Mouse (Mus musculus): Measurements from ENCODE around the gene Papss1. TPM values are rescaled to one million over a fixed set of nuclear protein-coding genes. Genes with fewer than 3 reads are reported as not detected.

Gene Papss1
- polyA plus RNA-seq, 1 experiment from 2014 or later, result 8.9 TPM

DNA sequence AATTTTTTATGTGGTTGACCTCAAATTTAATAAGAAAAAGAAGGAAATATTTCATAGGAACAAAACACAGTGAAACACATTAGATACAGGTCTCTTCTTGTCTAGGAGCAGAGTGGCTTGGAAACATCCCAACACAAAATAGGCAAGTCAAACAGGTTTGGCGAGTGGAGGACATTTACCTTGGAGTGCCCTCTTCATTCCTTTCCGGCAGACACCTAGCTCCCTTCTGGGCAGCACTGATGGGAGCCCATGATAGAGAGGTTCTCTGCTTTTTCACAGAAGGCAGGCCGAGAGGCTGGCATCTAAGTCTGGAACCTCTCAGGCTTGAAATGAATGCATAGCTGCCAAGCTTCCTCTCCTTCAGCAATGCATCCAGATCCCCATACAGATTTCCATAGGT, 9.0 kb downstream of the Papss1 start:
- H3K9me3 ChIP-seq (replicated peaks; ENCODE audit: control insufficient read depth, low read length), result no peaks in the 10 kb centered on the region
- 56% methylated on average over 3 of the region's 3 CpGs for WGBS (ENCODE audit: insufficient replicate concordance)
- H3K36me3 ChIP-seq (ENCODE audit: control insufficient read depth, insufficient read depth), result no peaks in the 10 kb centered on the region
- H3K9ac ChIP-seq (ENCODE audit: low read depth, low read length), result no peak overlapping the region
- no peaks in the 10 kb centered on the region for H3K4me1 ChIP-seq (ENCODE audit: control insufficient read depth, low read depth, low read length)
- ATAC-seq (ENCODE audit: low read depth), result no peak
- H3K4me3 ChIP-seq (ENCODE audit: low read depth, low read length), result no peak overlapping the region
- no peaks in the 10 kb centered on the region for H3K27me3 ChIP-seq (ENCODE audit: control insufficient read depth, insufficient read depth, low read depth, low read length)
- no peak overlapping the region for H3K4me2 ChIP-seq (ENCODE audit: low read depth, low read length)
- no peak overlapping the region for H3K27ac ChIP-seq (ENCODE audit: low read length)

DNA sequence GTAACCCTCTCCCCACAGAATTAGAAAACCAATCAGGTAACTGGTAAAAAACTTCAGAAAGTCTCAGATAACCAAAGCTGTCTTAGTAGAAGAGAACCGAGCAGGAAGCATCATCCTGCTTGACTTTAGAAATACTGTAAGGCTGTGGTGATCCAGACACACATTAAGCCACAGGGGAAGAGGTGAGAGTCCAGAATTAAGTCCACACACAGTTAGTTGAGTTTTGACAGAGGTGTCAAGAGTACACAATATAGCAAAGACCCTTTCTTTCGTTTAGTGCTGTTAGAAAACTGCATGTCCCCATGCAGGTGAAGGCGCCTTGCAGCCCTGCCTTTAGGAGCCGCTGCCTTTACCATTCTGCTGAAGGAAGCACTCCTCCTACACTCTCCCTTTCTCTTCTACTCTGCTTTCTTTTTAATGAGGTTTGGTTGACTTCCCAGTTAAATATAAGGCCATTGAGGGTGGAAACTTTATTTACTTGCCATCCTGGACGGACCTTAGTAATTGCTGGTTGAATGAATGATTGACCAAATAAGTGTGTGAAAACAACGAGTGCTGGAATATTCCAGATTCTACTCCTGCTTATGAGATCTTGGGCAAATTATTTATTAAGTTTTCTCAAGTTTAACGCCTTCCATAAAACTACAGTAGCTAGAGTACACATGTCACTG, 14.0 kb downstream of the Papss1 start:
- no peak overlapping the region for H3K27ac ChIP-seq (ENCODE audit: low read length)
- no peaks in the 10 kb centered on the region for H3K27me3 ChIP-seq (ENCODE audit: control insufficient read depth, insufficient read depth, low read depth, low read length)
- no peaks in the 10 kb centered on the region for H3K36me3 ChIP-seq (ENCODE audit: control insufficient read depth, insufficient read depth)
- WGBS (ENCODE audit: insufficient replicate concordance), result 67% methylated on average over 7 of the region's 7 CpGs
- H3K4me3 ChIP-seq (ENCODE audit: low read depth, low read length), result no peak overlapping the region
- H3K4me2 ChIP-seq (ENCODE audit: low read depth, low read length), result no peak overlapping the region
- no peaks in the 10 kb centered on the region for H3K4me1 ChIP-seq (ENCODE audit: control insufficient read depth, low read depth, low read length)
- ATAC-seq (ENCODE audit: low read depth), result no peak
- H3K9ac ChIP-seq (ENCODE audit: low read depth, low read length), result no peak overlapping the region
- no peaks in the 10 kb centered on the region for H3K9me3 ChIP-seq (replicated peaks; ENCODE audit: control insufficient read depth, low read length)

DNA sequence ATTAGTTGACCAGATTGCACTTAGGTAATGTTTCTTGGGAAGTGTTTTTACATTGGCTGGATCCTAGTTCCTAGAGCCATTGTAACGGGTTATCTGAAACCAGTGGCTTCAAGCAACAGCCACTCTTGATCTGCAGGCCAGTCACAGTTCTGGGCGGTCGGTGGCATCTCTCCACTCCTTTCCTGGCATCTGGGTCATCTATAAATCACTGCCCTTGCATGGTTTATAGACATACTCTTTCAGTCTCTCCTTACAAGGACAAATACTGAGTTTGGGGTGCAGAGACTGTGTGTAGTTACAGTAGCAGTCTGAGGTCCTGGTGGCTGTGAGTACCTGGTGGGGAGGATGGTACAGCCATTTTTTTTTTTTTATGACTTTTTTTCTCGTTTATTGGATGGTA, 15.5 kb downstream of the Papss1 start:
- Histone ChIP-seq H3K9me3 (replicated peaks; ENCODE audit: control insufficient read depth, low read length) (no peaks in the 10 kb centered on the region), H3K27ac (ENCODE audit: low read length) (no peak overlapping the region), H3K9ac (ENCODE audit: low read depth, low read length) (no peak overlapping the region), H3K4me3 (ENCODE audit: low read depth, low read length) (no peak overlapping the region), H3K4me2 (ENCODE audit: low read depth, low read length) (no peak overlapping the region), H3K27me3 (ENCODE audit: control insufficient read depth, insufficient read depth, low read depth, low read length) (no peaks in the 10 kb centered on the region), H3K4me1 (ENCODE audit: control insufficient read depth, low read depth, low read length) (no peaks in the 10 kb centered on the region), H3K36me3 (ENCODE audit: control insufficient read depth, insufficient read depth) (no peaks in the 10 kb centered on the region)
- ATAC-seq (ENCODE audit: low read depth), result no peak
- WGBS (ENCODE audit: insufficient replicate concordance), result 69% methylated on average over 4 of the region's 4 CpGs

DNA sequence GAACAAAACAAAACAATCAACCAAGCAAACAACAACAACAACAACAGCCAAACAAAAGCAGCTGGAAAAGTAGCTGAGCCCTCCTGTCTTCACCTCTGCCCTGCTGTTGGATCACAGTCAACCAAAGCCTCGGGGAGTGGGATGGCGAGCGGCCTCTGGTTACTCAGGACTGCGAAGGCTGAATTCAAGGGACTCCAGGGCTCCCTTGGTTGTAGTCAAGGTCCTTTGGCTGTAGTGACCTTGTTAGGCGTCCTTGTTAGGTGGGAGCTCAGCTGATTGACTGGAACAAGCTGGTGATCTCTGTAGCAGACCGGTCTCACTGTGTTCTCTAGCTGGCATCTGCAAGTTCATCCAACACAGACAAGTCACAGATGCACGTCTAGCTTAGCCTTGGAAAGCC, 16.5 kb downstream of the Papss1 start:
- no peaks in the 10 kb centered on the region for H3K9me3 ChIP-seq (replicated peaks; ENCODE audit: control insufficient read depth, low read length)
- 80% methylated on average over 7 of the region's 7 CpGs for WGBS (ENCODE audit: insufficient replicate concordance)
- H3K4me1 ChIP-seq (ENCODE audit: control insufficient read depth, low read depth, low read length), result no peaks in the 10 kb centered on the region
- no peaks in the 10 kb centered on the region; the same call in 1 of the 2 replicates for H3K36me3 ChIP-seq (ENCODE audit: control insufficient read depth, insufficient read depth)
- no peak for ATAC-seq (ENCODE audit: low read depth)
- H3K9ac ChIP-seq (ENCODE audit: low read depth, low read length), result no peak overlapping the region
- no peak overlapping the region for H3K4me2 ChIP-seq (ENCODE audit: low read depth, low read length)
- H3K27ac ChIP-seq (ENCODE audit: low read length), result no peak overlapping the region
- H3K4me3 ChIP-seq (ENCODE audit: low read depth, low read length), result no peak overlapping the region
- H3K27me3 ChIP-seq (ENCODE audit: control insufficient read depth, insufficient read depth, low read depth, low read length), result no peaks in the 10 kb centered on the region

DNA sequence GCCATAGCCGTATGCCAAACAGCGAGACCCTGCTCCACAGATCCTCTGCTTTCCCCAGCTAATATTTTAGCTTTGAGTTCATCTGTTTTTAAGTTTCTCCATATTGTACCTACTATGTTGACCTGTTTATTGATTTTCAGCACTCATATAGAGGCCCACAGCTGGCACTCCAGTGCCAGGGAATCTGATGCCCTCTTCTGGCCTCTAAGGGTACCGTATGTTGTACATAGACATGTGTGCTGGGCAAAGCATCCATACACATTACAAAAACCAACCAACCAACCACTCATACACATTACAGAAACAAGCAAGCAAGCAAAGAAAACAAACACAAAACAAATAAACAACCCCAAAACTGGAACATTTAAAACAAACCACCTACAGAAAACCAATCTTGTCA, 22.2 kb downstream of the Papss1 start:
- no peak for ATAC-seq (ENCODE audit: low read depth)
- no peak overlapping the region for H3K27ac ChIP-seq (ENCODE audit: low read length)
- 85% methylated on average over 3 of the region's 3 CpGs for WGBS (ENCODE audit: insufficient replicate concordance)
- no peak overlapping the region for H3K4me2 ChIP-seq (ENCODE audit: low read depth, low read length)
- no peak overlapping the region for H3K9ac ChIP-seq (ENCODE audit: low read depth, low read length)
- H3K27me3 ChIP-seq (ENCODE audit: control insufficient read depth, insufficient read depth, low read depth, low read length), result no peaks in the 10 kb centered on the region
- no peak overlapping the region for H3K4me3 ChIP-seq (ENCODE audit: low read depth, low read length)
- no peaks in the 10 kb centered on the region for H3K4me1 ChIP-seq (ENCODE audit: control insufficient read depth, low read depth, low read length)
- no peaks in the 10 kb centered on the region; the same call in 1 of the 2 replicates for H3K36me3 ChIP-seq (ENCODE audit: control insufficient read depth, insufficient read depth)
- no peaks in the 10 kb centered on the region for H3K9me3 ChIP-seq (replicated peaks; ENCODE audit: control insufficient read depth, low read length)

DNA sequence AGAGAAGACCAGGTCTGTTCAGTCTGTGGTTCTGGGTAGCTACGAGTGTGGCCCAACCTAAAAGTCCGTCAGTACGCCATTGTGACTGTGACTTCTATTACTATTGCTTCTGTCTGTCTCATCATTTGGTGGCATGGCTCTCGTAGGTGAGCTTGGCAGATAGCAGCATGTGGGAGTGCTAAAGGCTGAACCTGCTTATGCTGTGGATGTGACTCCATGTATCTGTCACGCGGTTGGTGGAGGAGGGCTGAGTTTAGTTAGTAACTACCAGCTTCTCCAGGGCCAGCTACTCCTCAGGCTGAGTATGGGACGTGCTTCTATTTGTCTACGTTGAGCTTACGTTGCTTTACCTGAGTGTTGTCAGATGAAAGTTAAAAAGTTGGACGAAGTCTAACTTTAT, 23.4 kb downstream of the Papss1 start:
- WGBS (ENCODE audit: insufficient replicate concordance), result 80% methylated on average over 10 of the region's 10 CpGs

DNA sequence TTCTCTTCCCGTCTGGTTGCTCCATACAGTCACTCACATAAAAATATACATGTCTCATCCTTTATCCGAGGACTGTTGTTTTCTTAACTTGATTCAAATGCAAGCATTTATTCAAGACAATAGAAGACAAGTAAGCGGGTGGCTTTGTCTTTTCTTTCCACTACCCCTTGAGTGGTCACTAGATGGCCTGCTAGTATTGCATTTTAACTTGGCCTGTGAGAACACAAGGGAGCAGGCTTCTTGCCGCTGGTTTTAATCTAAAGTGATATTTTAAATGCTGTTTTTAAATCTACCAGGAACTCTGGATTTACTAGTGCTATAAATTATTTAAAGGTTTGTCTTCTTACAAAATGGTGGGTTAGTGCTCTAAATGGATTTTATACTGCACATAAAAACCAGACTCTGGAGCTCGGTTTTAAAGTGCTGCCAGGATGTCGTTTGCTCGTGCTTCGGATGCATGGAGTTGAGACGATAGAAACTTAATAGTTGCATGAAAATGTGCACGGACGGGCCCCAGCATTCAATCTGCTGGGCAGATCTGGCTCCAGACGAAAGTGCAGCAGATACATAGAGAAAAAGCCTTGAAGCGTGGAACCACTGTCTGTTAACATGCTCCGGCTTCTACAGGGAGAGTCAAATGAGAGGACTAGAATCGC, 28.7 kb downstream of the Papss1 start:
- H3K27me3 ChIP-seq (ENCODE audit: control insufficient read depth, insufficient read depth, low read depth, low read length), result no peaks in the 10 kb centered on the region
- no peaks in the 10 kb centered on the region for H3K4me1 ChIP-seq (ENCODE audit: control insufficient read depth, low read depth, low read length)
- no peak overlapping the region for H3K9ac ChIP-seq (ENCODE audit: low read depth, low read length)
- H3K4me2 ChIP-seq (ENCODE audit: low read depth, low read length), result no peak overlapping the region
- H3K27ac ChIP-seq (ENCODE audit: low read length), result no peak overlapping the region
- no peak for ATAC-seq (ENCODE audit: low read depth)
- no peak overlapping the region for H3K4me3 ChIP-seq (ENCODE audit: low read depth, low read length)
- WGBS (ENCODE audit: insufficient replicate concordance), result 73% methylated on average over 15 of the region's 15 CpGs
- no peaks in the 10 kb centered on the region for H3K9me3 ChIP-seq (replicated peaks; ENCODE audit: control insufficient read depth, low read length)
- H3K36me3 ChIP-seq (ENCODE audit: control insufficient read depth, insufficient read depth), result no peaks in the 10 kb centered on the region

More for the DNA sequence above, 23.4 kb downstream of the Papss1 start:
- no peak for ATAC-seq (ENCODE audit: low read depth)
- H3K36me3 ChIP-seq (ENCODE audit: control insufficient read depth, insufficient read depth), result no peaks in the 10 kb centered on the region; the same call in 1 of the 2 replicates
- no peak overlapping the region for H3K27ac ChIP-seq (ENCODE audit: low read length)
- H3K9me3 ChIP-seq (replicated peaks; ENCODE audit: control insufficient read depth, low read length), result no peaks in the 10 kb centered on the region
- no peaks in the 10 kb centered on the region for H3K4me1 ChIP-seq (ENCODE audit: control insufficient read depth, low read depth, low read length)
- H3K27me3 ChIP-seq (ENCODE audit: control insufficient read depth, insufficient read depth, low read depth, low read length), result no peaks in the 10 kb centered on the region
- H3K4me3 ChIP-seq (ENCODE audit: low read depth, low read length), result no peak overlapping the region
- H3K4me2 ChIP-seq (ENCODE audit: low read depth, low read length), result no peak overlapping the region
- no peak overlapping the region for H3K9ac ChIP-seq (ENCODE audit: low read depth, low read length)

DNA sequence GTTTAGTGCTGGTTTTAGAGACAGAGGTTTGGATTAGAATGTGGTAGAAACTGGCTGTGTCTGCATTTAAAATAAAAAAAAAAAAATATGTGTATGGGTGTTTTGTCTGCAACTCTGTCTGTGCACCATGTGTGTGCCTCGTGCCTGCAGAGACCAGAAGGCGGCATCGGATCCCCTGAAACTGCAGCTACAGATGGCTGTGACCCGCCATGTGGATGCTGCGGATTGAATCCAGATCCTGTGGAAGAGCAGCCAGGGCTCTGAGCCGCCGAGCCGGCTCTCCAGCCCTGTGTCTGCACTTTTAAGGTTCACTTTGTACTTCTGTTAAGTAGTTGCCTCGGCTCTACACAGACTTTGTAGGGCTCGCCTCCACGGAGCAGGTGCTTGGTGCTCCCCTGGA, 29.8 kb downstream of the Papss1 start:
- Histone ChIP-seq H3K9me3 (replicated peaks; ENCODE audit: control insufficient read depth, low read length) (no peaks in the 10 kb centered on the region), H3K4me1 (ENCODE audit: control insufficient read depth, low read depth, low read length) (no peaks in the 10 kb centered on the region)
- WGBS (ENCODE audit: insufficient replicate concordance), result 87% methylated on average over 11 of the region's 11 CpGs

DNA sequence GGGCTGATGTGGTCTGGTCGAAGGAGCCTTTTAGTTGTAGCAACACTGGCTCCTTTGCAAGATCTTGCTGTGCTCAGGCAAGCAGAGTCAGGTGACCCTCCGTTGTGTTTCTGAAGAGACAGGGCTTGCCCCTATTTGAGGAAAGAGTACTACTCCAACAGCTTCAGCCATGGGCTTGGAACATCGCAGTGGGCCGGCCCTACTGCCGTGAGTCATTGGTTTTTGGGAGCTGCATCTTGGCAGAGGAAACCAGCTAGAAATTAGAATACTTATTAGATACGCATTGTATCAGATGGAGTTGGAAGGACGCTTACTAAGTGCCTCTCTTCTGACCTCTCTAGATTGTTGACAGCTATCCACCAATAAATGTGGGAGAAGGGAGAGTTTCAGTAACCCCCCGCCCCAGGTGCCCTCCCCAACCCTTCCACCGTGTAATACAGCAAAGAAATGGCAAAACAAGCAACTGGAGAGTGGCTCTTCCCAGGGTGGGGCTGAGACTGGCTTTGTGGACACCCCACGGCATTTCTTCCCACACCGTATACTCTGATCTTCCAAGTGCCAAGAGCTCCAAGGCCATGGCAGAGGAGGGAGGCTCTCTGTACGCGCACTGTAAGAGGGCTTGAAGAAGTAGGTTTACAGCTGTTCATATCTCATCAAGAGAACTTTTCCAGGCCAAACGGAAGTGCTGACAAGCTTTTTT, 31.1 kb downstream of the Papss1 start:
- ATAC-seq (ENCODE audit: low read depth), result no peak
- Histone ChIP-seq H3K4me3 (ENCODE audit: low read depth, low read length) (no peak overlapping the region), H3K36me3 (ENCODE audit: control insufficient read depth, insufficient read depth) (no peaks in the 10 kb centered on the region), H3K27ac (ENCODE audit: low read length) (no peak overlapping the region), H3K9ac (ENCODE audit: low read depth, low read length) (no peak overlapping the region), H3K27me3 (ENCODE audit: control insufficient read depth, insufficient read depth, low read depth, low read length) (no peaks in the 10 kb centered on the region), H3K4me1 (ENCODE audit: control insufficient read depth, low read depth, low read length) (no peaks in the 10 kb centered on the region), H3K4me2 (ENCODE audit: low read depth, low read length) (no peak overlapping the region), H3K9me3 (replicated peaks; ENCODE audit: control insufficient read depth, low read length) (no peaks in the 10 kb centered on the region)
- 79% methylated on average over 14 of the region's 14 CpGs for WGBS (ENCODE audit: insufficient replicate concordance)

More for the DNA sequence above, 29.8 kb downstream of the Papss1 start:
- Histone ChIP-seq H3K9ac (ENCODE audit: low read depth, low read length) (no peak overlapping the region), H3K4me2 (ENCODE audit: low read depth, low read length) (no peak overlapping the region), H3K27me3 (ENCODE audit: control insufficient read depth, insufficient read depth, low read depth, low read length) (no peaks in the 10 kb centered on the region), H3K36me3 (ENCODE audit: control insufficient read depth, insufficient read depth) (no peaks in the 10 kb centered on the region), H3K4me3 (ENCODE audit: low read depth, low read length) (no peak overlapping the region), H3K27ac (ENCODE audit: low read length) (no peak overlapping the region)
- no peak for ATAC-seq (ENCODE audit: low read depth)

All from liver, embryonic 16.5 days (tissue).